Mouse (Mus musculus) lung, postnatal 4 days (tissue): ENCODE measurements around the gene Btg2.

Experiments
- DNase-seq, 2 experiments: peaks; one replicate each; pipeline ENCODE4 v3.0.0; 2021

The Btg2 gene

GRCm38 (mm10) chr1:134097956-134098725, 19.2 kb upstream of the Btg2 start:
- DNase-seq, result peak; percentile 78 to 86

GRCm38 (mm10) chr1:134097080-134097855, 18.3 kb upstream of the Btg2 start:
- DNase-seq, result peak in 1 of 2 experiments; percentile 14

GRCm38 (mm10) chr1:134096264-134096934, 17.5 kb upstream of the Btg2 start:
- peak; percentile 64 to 77 for DNase-seq

GRCm38 (mm10) chr1:134095721-134096120, 16.8 kb upstream of the Btg2 start:
- no peak for DNase-seq

- peak in 1 of 2 experiments; percentile 29 for DNase-seq
These were observed 16.2 kb upstream of the Btg2 start for GRCm38 (mm10) chr1:134095033-134095612.

- peak; percentile 75 to 81 for DNase-seq
These were observed 15.0 kb upstream of the Btg2 start for GRCm38 (mm10) chr1:134093771-134094526.

- DNase-seq, result peak; percentile 95 to 98
These were observed 14.2 kb upstream of the Btg2 start for GRCm38 (mm10) chr1:134092852-134093770.

GRCm38 (mm10) chr1:134092368-134092767, 13.4 kb upstream of the Btg2 start:
- peak in 1 of 2 experiments; percentile 30 for DNase-seq

- no peak for DNase-seq
These were observed 12.9 kb upstream of the Btg2 start for GRCm38 (mm10) chr1:134091851-134092250.

GRCm38 (mm10) chr1:134089074-134089473, 10.2 kb upstream of the Btg2 start:
- no peak for DNase-seq

GRCm38 (mm10) chr1:134086811-134087398, 8.0 kb upstream of the Btg2 start:
- peak in 1 of 2 experiments; percentile 57 for DNase-seq

GRCm38 (mm10) chr1:134086017-134086416, 7.1 kb upstream of the Btg2 start:
- DNase-seq, result no peak

- DNase-seq, result no peak
These were observed 5.2 kb upstream of the Btg2 start for GRCm38 (mm10) chr1:134084128-134084527.

- no peak for DNase-seq
These were observed 4.8 kb upstream of the Btg2 start for GRCm38 (mm10) chr1:134083676-134084075.

- peak; percentile 58 to 62 for DNase-seq
These were observed 4.1 kb upstream of the Btg2 start for GRCm38 (mm10) chr1:134082987-134083516.

GRCm38 (mm10) chr1:134080881-134081450, 2.0 kb upstream of the Btg2 start:
- DNase-seq, result no peak

- DNase-seq, result no peak
These were observed 1.5 kb upstream of the Btg2 start for GRCm38 (mm10) chr1:134080406-134080805.

- peak; percentile 85 to 90 for DNase-seq
These were observed 700 bp upstream of the Btg2 start for GRCm38 (mm10) chr1:134079477-134080163.

GRCm38 (mm10) chr1:134078061-134078795, 692 bp downstream of the Btg2 start:
- DNase-seq, result peak; percentile 46 to 53
